Mouse (Mus musculus): ENCODE results near the gene Scgb2b18.
"Not testable (repeated sequence)": the region's sequence is repeated elsewhere in the genome, so short reads cannot be mapped to it uniquely, and the experiment has no call there.

Gene Scgb2b18

DNA sequence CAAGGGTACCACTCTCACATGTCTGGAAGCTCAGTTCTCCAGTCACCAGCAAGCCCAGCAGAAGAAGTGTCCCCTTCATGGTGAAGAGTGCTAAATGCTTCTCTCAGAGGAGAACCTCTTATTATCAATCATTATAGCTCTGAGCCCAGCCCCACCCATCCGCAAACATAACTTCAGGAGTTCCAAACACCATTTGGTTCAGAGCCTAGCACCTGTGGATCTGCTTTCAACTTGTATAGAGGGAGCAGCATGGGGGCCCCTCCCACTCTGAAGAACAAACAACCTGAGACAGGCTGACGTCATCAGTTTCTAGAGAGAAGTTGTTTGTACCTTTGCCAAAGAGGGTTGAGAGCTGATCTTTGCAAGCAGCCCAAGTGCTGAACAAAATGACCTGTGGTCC lies at the start of gene Scgb2b18:
Gene Scgb2b18, minus strand, starts transcription at position 101 of the 400 bp plus-strand sequence.
- DNase-seq: not testable (repeated sequence)

DNA sequence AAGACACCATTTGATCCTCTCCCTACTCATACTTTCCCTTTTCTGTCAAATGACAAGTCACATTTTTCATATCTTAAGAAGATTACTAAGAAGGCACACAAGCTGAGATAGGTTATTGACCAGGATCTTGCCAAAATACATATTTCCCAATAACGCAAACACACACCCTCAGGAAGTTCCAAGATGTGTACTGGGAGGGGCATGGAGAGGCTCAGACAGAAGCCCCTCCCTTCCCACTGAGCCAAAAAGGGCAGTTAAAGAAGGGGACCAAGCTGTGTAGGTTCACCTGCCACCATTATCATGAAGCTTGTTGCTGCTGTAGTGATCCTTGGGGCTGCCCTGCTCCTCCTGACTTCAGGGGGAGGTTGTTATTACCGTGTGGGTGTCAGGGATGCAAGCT lies 11.6 kb upstream of the Scgb2b18 start, which contains the start of gene Scgb1b18:
Gene Scgb1b18, plus strand, starts transcription at position 301 of the 400 bp plus-strand sequence.
- not testable (repeated sequence) for DNase-seq

All from kidney, adult 11 months (tissue).